Mouse (Mus musculus) gonadal fat pad, adult 2 months (tissue): ENCODE results near the gene Cib4. TPM values are rescaled to one million over a fixed set of nuclear protein-coding genes. Genes with fewer than 3 reads are reported as not detected.

Experiments used
- DNase-seq: peaks from one replicate; pipeline ENCODE4 v3.0.0-alpha.2; 2012; ENCODE audit warnings: low read depth
- polyA plus RNA-seq: library from polyadenylated mRNA; depleted of rRNA; stranded (reverse); fragments of >200 nt; gene quantifications from 2 replicates; pipeline ENCODE4 v1.2.3, GENCODE M21; 2012

Cib4 gene
- polyA plus RNA-seq, 1 experiment = 0.15 TPM

DNA sequence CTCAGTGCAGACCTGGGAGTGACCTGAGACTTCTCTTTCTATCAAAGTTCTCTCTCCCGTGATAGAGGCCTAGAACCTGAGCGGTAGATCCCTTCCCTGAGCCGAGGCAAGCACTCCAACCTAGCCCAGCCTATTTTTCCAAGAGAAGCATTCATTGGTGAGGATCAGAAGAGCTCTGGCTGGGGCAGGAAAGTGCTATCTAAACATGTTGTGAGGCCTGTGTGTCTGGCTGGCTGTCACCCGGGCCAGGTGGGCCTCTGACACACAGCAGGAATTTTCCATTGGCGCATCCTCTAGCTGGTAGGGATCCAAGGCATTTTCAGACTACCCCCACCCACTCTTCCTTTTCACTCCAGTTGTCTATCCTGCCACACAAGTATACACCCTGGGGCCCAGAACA is 26.2 kb upstream of the Cib4 start:
- no peak for DNase-seq

DNA sequence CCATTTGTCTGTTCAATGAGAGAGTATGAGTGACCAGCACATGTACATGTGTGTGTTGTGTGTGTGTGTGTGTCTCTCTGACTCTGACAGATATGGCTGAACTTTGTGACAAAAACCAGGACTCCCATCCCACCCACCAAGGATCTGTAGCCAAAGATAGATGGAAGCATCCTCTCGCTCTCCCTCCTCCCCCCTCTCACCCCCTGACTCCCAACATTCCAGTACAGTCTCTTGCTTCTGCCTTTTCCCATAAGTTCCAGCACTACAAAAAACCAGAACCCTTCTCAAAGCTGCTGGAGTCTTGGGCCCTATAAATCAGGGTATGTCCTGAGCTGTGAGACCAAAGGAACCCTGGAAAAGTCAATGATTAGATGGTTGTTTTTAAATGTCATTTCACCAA is 22.8 kb upstream of the Cib4 start:
- no peak for DNase-seq

DNA sequence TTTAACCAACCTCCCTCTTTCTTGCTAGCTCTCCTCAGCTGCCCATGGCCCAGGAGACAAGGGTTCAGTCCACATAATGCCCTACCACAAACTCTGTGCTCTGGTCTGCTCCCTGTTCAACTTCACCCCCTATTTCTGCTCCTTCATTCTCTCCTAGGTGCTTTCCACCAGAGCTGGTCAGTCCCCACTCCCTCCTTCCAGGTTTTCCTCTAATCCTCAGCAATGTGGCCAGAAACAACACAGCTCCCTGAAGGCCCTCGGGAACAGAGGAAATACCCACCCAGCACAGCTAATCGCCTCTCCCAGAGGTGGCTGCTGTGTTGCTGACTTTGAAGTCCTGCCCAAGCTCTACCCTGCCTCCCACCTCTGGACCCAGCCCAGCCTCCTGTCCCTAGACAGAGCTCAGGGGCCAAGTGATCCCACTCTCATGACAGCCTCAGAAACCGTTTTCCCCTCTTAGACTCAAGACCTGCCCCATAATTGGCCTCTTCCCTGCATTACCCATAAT is 14.4 kb upstream of the Cib4 start:
- no peak for DNase-seq

DNA sequence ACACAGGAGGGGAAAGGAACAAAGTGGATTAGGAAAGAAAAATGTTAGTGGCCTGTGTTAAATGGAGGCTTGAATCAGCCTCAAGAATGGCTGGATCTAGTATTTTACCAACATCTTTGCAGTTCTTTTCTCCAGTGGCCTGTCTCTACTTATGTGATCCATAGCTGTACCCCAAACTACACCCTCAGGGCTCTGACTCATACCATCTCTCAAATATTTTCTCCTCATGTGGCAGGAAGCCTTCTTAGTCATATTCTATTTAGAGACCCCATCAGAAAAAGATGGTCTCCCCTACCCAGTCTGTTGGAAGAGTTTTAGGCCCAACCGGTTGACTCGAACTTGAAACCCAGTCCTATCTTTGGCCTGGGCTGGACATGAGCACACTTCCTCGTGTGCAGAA is 13.8 kb upstream of the Cib4 start:
- no peak for DNase-seq

DNA sequence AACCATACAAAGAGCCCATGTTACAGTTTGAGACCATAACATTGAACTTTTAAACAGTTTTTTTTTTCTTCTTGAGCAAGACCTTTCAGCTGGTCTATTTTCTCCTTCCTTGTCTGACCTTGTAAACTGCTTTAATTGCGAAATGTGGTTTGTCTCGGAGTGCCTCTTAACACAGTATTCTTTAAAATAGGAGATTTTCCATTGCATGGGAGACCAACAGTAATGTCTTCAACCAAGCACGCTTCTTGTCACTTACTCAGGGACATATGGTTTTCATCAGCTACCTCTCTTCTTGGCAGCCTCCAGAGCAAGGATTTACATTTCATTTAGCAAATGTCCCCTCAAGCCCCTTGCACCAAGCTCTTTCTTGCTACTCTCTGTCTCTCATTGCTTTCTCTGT is 10.6 kb upstream of the Cib4 start:
- DNase-seq = no peak

DNA sequence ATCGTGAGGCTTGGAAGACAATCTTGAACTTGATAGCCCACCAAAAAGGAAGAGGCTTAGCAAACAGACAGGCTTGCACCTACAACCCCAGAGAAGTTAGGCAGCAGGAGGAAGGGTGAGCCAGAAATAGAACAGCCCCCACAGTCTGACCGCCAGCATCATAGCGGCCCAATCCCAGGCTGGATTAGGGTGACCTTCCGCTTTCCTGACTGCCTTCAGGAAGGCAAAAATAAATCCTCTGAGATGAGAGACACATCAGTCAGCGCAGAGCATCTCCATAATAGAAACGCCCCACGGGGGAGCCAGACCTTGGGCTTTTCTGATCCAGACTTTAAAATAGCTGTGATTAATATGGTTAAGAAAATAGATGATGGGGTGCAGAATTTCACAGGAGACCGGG is 9.3 kb upstream of the Cib4 start:
- no peak for DNase-seq

DNA sequence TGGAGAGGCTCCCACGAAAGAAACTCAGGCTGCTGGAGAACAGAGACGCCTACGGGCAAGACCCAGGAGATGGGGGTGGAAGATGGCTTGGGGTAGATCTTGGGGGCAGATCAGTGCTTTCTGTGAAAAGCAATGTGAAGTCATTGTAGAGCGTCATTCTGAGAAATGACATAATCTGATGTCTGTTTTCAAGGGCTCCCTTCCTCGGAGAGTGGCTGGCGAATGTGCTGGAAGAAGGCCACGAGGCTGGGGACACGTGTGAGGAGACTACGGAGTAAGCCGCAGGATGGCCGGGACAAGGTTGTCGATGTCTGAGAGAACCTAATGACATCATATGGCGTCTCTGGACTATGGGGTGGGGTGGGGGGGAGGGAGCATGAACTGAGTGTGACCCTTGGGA is 8.3 kb upstream of the Cib4 start:
- DNase-seq = no peak

DNA sequence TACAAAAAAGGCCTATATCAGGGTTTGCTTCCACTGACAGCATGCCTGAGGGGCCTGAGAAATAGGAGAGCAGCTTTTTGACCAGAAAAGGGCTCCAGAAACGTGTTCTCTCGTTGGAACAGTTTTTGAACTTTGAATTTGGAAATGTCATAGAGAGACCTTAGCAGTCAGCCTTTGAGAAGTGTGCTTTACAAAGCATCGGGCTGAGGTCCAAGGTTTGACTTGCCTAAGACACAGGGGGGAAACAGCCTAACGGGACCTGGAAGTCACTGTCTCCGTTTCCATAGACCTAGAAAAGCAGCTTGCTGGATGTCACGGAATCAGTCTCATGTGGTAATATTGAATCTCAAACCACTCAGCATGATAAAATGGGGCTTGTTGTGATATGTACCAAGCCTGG is 6.4 kb upstream of the Cib4 start:
- no peak for DNase-seq

DNA sequence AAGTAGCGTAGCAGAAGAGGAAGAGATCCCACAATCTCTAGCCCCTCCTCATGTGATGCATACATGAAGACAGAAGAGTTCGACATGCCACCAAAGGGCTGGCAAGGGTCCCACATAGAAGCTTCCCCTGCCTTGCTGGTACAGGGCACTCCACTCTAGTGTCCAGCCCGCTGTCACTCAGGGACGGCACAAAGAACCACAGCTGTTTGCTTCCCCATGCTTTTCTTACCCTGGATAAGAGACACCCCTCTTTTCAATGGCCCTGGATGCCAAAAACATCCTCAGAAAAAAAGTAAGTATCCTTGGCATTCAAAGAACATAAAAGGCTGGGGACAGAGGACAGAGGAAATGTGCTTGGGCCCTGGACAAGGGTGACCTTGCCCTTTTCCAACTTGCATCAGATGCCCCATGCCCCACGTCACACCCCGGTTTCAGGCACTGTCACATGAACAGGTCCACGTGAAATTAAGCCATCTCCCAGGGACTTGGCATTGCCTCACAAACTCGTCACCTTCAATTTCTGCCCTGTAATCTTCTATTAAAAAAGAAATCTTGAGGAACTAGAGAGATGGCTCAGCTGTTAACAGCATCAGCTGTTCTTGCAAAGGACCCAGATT is 5.5 kb upstream of the Cib4 start:
- DNase-seq = no peak

DNA sequence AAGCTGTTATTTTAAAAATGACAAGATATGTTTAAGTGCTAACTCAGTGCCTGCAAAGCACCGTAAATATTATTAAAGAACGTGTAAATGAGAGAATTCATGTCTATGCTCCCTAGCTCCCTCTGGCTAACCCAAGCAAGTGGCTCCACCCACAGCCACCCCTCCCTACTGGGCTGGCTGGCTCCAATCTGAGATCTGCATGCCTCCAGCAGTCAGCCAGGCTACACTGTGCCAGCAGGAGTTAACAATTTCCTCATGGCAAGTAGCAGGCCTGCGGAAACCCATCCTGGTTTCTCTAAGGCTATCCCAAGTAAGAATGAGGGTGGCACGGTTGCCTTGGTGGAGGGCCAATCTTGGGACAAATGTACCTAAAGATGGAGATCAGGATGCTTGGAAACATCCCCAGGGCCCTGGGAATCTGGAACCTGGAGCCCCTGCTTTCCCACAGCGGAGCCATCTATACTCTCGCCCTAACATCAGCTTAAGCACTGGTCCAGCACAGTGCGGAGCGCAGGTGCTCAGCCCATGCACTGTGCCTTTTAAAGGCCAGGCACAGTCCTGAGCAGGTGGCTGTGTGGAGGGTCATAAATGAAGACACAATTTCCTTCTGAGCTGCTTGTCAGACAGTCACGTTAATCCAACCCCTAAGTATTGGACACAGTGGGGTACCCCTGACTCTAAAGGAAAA is 4.8 kb upstream of the Cib4 start:
- DNase-seq = no peak

DNA sequence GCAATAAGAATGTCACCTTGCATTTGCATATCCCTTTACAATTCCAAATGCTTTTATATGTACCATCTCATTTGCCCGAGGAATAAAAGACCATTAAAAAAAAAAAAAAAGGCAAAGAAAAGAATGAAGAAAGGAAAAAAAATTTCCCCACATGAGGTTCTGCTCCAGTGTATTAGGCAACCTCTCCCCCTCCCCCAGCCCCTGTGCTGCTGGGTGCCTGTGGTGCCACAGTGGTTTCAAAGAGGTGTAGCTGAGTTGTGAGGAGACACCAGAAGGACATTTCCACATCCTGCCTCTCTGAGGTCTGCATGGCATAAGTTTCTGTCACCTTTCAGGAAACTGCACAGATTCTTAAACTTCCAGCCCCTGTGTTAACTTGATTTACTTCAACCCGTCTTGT is 3.0 kb upstream of the Cib4 start:
- DNase-seq = no peak

DNA sequence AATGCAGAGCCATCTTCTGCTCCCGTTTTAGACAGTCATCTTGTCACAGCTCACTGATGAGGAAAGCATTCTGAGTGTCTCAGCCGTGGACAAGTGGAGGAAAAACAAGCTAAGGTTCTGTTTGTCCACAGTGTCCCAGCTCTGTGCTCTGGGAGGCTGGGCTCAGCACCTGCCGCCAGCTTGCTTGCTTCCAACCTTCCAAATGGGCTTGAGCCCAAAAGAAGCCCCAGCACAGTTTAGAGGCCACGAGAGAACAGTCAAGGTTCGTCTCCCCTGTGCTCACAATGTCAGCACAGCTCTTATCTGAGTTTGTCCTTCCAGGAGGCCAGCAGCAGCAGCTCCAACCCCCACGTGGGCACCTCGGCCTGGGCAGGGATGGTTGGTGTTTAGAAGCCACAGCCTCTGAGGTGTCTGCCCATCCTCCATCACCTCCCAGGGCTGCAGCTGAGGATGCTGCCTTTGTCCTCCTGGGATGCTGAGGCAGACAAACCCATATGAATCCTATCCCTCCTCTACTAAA is 9.5 kb downstream of the Cib4 start:
- no peak for DNase-seq

DNA sequence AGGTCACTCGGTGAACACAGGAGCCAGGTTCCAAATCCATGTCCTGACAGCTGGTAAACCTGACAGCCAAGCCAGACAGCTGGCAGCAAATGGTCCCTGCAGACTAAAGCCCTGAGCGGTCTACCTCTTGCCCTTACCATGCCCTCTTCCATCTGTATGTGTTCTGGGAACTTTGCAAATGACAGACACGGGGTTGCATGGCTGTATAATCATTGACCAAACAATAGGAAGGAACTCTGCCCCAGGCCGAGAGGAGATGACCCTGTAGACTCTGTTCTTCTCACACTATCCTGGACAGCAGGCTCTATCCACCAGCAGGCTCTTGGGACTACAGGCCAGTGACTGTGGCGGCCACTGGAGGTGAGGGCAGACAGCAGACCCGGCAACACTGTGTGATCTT is 11.0 kb downstream of the Cib4 start:
- no peak for DNase-seq

DNA sequence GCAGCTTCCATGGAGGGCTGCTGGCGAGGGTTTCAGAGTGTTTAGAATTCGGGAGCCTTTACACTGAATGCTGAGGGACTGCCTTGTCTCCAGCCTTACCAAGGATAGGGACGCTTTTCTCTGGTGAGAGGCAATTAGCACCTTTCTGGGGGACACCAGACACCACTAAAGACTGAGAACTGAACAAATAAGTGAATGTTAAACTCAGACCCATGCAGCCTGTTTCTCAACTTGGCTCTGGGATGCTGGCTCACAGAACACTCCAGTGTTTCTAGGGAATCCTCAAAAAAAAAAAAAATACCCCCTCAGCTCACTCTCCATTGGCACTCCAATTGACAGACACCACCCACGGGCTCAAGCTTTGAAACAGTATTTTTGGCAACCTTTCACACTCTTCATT is 16.7 kb downstream of the Cib4 start:
- DNase-seq = no peak

DNA sequence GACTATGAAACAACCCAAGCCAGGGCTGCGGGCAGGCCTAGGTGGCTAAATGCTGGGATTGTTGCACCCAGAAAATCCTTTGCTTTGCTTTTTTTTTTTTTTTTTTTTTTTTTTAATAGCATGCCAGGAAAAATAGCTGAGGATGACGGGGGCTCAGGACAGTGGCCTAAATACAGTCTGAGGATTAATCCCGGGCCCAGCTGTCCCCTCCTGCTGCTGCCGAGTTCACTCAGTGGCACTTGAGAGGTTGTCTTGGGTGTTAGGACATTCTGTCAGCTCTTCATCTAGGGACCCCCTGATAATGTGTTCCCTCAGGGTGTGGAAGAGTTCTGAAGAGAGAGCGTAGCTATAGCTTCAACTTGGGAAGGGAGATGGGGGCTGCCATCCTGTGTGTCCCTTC is 18.5 kb downstream of the Cib4 start:
- DNase-seq = no peak

DNA sequence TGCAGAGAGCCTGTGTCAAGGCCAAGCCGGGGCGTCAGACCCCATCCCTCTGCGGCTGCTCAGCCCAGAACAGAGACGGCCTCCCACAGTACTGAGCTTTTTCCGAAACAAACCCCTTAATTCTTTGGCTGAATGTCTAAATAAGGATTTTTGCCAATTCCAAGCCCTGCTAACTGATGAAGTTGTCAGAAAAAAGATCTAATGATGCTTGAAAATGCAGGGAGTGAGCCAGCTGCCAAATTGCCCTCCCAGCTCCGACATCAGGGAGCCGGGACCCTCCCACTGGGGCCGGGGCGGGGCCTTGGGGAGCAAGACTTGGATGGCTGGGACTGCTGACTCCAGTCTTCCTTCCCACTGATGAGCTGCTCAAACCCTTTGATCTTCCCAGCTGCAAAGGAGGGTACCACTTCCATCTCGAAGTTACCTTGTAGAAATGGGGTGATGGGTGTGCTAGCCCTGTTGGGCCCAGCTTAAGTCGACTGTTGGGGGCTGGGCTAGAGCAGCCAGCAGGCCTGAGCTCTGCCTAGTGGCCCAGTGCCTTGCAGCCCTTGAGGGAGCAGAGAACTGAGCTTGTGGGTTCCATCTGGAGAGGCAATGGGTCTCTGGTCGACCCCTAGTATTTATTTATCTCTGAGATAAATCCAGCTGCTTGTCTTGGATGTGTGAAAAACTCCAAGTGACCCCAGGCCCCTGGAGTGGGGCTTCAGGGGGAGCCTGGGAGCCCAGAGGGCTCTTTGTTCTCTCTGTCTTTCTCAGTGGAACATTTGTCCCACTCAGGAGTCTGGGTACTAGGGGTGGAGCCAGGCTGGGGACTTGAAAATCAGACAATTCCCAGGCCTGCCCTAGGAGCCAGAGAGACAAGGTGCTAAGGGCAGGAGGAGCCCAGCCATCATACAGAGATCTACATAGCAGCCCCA is 19.5 kb downstream of the Cib4 start:
- DNase-seq = no peak

DNA sequence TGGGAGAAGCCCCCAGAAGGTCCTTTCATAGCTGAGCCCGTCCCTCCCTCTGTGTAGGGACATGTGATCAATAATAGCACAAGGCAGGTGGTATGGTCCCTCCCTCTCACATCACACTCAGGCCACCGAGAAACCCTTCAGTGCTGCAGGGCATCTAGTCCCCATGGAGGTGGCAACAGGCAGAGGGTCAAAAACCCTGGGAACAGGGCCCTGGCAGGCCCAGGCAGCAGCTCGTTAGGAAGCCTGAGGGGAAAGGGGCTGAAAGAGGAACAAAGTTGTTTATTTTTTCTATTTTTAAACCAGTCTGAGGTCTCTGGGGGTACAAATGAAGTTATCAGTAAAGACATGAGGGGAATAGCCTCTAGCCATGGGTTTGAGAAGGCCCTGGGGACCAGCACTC is 21.4 kb downstream of the Cib4 start:
- DNase-seq = no peak

DNA sequence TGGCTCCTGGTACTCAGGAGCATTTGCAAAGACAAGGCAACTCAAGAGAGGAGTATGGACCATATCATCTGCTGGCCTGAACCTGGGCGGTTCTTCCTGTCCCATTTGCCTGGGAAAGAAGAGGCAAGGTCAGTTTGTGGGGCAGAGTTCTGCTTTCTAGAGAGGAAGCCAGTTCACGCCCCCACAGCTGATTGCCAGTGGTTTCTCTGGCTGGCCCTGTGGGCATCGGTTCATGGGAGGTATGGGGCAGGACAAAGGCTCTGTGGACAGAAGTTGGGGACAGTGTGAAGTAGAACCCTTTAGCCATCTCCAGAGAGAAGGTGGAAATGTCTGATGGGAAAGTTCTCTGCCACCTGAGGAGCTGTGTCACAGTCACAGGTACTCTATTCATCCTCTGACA is 22.5 kb downstream of the Cib4 start:
- no peak for DNase-seq

DNA sequence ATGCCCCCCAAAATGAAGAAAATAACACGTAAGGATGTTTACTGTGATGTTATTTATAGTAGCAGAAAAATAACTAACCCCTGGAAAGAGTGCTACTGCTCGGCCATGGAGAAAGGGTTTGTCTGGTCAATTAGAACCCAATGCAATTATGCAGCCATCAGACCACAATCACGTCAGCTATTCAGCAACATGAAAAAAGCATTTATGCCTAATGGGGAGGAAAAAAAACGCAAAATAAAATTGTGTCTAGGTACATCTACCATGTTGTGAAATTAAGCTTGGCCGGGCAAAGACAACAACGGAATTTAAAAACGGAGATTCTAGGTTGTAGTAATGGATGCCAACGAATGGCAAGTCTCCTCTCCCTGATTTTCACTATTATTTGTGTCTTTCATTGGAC is 23.2 kb downstream of the Cib4 start:
- no peak for DNase-seq

DNA sequence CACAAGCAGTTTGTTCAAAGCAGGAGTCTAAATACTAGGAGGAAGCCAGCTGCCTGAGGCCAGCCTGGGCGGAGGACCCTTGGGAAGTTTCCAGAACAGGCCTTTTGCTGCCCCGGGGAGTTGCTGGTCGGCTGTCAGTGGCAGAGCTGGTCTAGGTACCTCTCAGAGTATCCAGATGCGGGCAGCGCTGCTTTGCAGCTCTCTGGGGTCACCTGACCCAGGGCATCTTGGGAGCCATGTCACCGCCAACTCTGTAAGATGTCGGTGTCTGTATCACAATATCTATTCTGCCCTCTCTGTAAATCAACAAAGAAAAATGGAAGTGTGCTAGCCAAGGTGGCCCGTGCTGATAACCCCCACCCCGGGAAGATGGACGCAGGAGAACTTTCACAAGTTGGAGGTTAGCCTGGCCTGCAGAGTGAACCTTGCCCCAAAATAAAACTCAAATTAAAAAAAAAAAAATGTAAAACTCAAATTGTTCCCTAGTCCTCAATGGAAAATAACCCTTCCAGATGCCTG is 25.4 kb downstream of the Cib4 start:
- no peak for DNase-seq

DNA sequence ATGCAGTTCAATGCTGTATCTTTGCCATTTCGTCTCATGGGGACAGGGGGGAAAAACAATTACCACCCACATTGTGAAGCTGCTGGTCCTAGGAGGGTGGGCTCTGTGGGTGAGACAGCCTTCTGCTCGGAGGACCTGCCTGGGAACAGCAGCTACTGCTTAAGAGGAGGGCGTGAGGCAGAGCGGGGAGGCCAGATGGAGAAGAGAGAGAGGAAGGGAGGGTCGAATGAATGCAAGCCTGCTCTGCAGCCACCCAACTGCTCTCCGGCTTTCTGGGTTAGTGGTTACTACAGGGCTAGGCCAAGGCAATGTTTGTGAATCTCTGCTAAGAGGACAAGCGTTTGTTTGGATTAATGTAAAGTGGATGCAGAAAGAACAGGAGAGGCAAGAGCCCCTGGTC is 26.1 kb downstream of the Cib4 start:
- no peak for DNase-seq

DNA sequence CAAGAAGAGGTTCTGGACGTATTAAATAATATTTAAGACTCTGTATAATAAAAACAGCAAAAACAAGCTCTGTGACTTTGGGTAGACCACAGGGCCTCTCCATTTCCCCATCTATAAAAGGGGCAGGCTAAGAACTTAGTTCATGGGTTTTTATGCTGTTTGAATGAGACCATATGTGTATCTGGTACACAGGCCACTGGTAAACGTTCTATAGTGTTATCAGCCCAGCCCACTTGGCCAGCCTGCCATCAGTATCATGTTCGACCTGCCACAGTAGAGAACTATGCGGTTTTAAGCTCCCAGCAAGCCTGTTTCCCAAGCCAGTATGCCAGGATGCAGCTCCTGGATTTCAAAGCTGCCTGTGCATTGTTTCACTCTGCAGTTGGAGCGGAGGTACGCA is 27.1 kb downstream of the Cib4 start:
- DNase-seq = no peak
